Mouse (Mus musculus) gastrocnemius, postnatal 25 days (tissue): ENCODE results near the gene Ttpal. TPM values are rescaled to one million over a fixed set of nuclear protein-coding genes. Genes with fewer than 3 reads are reported as not detected.

Experiments
- DNase-seq: peaks from one replicate; pipeline ENCODE4 v3.0.0; 2022
- long read RNA-seq, 2 experiments: library from polyadenylated mRNA; stranded (forward); transcript quantifications; one replicate each; pipeline ENCODE4 v2.0.0; 2021
- total RNA-seq, 2 experiments: library from RNA; stranded (reverse); gene quantifications; 1 replicate in 1 of 2; 2 replicates in 1 of 2; pipeline ENCODE4 v1.2.3; 2021

Ttpal gene
- 1 to 10 TPM; 4.8 to 5.6 TPM for total RNA-seq
- long read RNA-seq, experiment 1, full-length matches to known transcripts = 2 of 4 reads
- long read RNA-seq, experiment 1, partial matches to known transcripts = 0 of 4 reads
- long read RNA-seq, experiment 1, other reads (novel, unspliced or antisense) = 2 of 4 reads
- long read RNA-seq, experiment 2, partial matches to known transcripts = 0 of 1 reads
- long read RNA-seq, experiment 2, other reads (novel, unspliced or antisense) = 0 of 1 reads

- DNase-seq = peak; percentile 82
These were observed at the start of gene Ttpal for GRCm38 (mm10) chr2:163602101-163602971. Ttpal (plus strand) TSS chr2:163602314.

GRCm38 (mm10) chr2:163552518-163552929 is 49.6 kb upstream of the Ttpal start:
- DNase-seq = no peak

GRCm38 (mm10) chr2:163554425-163554982 is 47.6 kb upstream of the Ttpal start:
- no peak for DNase-seq

DNA sequence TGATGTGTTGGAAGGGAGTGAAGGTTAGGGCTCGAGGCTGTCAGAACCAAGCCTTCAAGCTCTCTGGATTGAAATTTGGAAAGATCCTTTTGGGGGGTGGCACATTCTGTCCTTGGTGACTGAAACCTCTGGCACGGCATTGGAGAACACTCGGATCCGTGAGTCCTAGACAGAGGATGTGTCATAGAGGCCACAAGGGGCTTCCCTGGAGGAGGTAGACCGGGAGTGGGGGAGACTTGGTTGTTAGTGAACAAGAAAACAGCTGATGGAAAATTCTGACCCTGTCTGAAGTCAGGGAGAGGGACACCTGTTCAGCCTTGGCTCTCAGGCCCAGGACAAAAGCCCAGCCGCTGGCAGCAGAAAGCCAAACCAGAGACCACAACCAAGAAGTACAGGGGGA is 47.1 kb upstream of the Ttpal start:
- no peak for DNase-seq

- no peak for DNase-seq
These were observed 46.7 kb upstream of the Ttpal start for GRCm38 (mm10) chr2:163555417-163555816.

GRCm38 (mm10) chr2:163558548-163558947 is 43.6 kb upstream of the Ttpal start:
- DNase-seq = no peak

DNA sequence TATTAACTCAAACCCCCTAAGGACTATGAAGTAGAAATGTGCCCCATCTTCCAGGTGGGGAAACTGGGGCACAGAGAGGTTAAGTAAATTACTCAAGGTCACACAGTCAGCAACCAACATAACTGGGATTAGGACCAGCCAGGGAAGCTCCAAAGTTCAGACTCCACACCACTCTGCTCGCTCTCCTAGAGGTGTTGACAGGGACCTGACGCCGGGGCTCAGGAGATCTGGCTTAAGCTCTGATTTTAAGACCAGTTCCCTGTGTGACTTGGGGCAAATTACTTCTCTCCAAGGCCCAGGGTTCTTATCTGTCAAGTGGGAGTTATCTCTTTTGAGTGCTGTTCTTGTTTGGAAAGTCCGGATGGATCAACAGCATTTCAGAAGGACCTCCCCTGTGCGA is 42.9 kb upstream of the Ttpal start:
- no peak for DNase-seq

DNA sequence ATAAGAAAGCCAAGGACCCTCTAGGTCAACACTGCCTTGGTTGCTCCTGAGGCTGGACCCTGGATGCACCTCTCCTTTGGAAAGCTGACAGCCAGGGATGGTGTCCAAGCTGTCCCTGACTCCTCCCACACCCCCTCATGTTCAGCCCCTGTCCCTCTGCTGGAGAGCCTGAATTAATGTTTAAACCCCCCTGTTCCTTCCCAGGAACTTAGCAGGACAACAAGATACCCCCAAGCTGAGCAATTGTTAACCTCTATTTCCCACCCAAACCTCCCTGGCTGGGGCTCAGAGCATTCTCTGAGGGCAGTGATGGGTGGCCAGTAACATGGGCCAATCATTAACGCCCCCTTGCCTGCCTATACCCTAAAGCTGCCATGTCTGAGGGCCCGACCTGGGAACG is 41.9 kb upstream of the Ttpal start:
- DNase-seq = no peak

- no peak for DNase-seq
These were observed 40.7 kb upstream of the Ttpal start for GRCm38 (mm10) chr2:163561258-163561948.

DNA sequence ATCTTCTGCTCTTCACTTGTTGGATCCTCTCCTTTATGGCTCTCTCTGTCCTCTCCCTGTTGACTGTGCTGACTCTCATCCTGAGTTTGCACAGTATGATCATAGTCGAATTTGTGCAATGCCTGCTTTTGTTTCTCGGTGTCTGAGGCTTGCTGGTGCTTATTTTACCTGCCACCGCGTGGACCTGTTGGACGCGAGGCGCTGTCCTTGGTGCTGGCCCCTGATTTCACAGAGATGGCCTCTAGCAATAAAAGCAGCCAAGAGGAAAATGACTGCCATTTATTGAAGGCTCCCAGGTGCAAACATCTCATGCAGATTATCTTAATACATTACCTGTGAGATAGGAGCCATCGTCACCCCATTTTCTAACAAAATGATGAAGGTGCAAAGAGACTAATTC is 37.5 kb upstream of the Ttpal start:
- no peak for DNase-seq

DNA sequence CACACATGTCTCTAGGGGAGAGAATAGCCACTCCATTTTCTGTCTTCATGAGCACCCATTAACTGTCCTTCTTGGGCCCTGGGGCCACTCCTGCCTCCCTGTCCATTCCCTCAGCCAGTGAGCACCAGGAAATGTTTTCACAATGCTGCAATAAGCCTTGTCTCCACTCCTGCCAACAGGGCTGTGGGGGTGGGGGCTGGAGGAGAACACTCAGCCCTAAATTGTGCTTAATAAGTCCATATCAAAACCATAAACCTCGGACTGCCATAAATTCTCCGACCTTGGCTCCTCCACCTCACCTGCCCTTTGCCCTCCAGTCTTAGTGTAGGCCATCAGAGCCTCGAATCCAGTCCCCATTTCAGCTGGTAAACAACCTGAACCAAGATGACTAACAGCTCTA is 27.8 kb upstream of the Ttpal start:
- DNase-seq = no peak

DNA sequence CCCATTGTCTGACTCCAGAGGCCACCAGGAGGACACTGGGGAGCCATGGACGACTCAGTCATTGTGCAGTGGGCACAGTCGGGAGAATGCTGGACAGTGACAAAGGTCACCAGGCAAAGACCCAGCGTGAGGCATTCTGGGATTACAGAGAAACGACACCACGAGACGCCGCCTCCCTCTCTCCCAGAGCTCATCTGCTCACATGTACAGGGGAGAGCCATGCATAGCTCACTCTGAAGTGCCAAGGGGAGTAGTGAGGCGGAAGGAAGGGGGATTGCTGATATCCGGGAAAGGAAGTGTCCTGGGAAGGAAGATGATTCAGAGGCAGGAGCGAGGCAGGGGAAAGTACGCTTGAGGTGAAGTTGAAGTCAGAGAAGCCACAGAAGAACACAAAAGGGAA is 26.9 kb upstream of the Ttpal start:
- no peak for DNase-seq

GRCm38 (mm10) chr2:163577986-163578385 is 24.1 kb upstream of the Ttpal start:
- no peak for DNase-seq

DNA sequence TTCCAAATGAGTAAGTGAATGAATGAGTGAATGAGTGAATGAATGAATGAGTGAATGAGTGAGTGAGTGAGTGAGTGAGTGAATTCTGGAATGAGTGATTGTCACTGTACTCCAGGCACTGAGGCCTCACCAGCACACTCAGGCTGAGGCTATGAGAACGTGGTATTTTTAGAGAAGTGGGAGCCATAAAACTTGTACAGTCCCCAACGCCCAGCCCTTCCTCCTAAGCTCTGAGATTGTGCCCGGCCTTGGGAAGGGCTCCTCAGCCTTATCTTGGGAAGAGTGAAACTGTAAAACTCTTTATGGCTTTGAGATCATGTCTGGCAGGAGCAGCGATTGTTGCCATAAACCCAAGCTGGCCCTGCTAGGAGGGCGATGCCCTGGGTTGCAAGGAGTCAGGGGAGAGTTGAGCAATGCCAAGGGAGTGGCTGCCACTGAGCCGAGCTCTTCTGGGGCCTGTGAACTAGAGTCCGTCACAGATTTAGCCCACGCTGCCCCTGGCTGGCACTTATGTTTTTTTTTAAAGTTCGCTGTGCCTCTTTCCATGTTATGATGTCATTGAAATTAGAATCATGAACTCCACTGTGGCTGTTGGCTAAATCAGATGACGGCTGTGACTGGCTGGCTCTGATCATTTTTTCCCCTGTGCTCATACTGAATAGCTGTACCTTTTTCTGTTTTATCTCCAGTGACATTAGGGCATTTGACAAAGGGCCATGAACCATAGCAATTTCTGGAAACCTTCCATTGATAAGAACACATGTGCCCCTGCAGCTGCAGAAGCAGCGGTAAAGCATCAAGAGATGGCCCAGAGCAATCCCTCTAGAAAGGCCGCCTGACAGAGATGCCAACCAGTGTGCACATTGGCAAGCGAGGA is 21.8 kb upstream of the Ttpal start:
- no peak for DNase-seq

DNA sequence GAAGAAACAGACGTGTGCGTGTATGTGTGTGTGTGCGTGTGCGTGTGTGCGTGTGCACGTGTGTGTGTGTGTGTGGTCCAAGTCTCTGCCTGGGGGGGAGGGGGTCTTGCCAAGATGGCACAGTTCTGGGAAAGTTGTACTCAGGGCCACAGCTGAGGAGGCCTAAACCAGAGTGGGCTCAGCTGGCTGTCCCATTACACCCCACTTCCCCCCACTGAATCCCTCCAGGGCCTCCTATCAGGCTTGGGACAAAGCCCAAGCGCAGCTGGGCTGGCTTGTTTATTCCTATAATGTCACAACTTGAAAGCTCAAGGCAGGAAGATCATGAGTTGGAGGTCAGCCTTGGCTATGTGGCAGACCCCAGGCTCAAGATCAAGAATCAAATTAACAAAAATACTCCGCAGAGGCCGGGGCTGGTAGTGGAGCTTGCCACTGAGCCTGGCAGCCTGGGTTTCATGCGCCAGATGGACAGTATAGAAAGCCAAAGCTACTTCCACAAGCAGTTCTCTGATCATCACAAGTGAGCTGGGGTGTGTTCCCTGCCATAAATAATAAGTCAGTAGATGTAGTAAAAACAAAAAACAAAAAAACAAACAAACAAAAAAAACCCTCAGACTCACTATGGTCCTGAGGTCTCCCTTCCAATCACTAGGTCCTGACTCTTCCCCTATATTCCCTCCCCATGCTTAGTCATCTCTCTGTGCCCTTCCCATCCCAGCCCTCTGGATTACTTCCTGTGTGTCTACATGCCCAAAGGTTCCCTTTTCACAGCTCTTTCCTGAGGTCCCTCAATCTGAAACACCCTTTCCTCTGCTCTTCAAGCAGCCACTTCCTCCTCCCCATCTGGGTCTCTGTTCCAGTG is 18.7 kb upstream of the Ttpal start:
- no peak for DNase-seq

DNA sequence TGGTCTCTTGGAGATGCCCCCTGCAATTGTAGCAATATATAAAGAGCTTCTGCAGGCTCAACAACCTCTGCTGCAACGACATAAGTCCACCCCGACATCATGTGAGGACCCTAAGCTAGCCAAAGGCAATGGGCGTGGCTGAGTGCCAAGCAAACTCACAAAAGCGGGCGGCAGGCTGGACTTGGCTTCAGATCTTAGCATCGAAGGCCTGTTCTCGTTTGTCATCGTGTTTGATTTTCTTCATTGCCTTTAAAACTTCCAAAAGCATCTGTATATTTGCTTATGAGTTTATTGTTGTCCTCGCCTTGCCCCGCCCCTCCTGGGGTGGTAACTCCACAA is 18.1 kb upstream of the Ttpal start:
- no peak for DNase-seq

DNA sequence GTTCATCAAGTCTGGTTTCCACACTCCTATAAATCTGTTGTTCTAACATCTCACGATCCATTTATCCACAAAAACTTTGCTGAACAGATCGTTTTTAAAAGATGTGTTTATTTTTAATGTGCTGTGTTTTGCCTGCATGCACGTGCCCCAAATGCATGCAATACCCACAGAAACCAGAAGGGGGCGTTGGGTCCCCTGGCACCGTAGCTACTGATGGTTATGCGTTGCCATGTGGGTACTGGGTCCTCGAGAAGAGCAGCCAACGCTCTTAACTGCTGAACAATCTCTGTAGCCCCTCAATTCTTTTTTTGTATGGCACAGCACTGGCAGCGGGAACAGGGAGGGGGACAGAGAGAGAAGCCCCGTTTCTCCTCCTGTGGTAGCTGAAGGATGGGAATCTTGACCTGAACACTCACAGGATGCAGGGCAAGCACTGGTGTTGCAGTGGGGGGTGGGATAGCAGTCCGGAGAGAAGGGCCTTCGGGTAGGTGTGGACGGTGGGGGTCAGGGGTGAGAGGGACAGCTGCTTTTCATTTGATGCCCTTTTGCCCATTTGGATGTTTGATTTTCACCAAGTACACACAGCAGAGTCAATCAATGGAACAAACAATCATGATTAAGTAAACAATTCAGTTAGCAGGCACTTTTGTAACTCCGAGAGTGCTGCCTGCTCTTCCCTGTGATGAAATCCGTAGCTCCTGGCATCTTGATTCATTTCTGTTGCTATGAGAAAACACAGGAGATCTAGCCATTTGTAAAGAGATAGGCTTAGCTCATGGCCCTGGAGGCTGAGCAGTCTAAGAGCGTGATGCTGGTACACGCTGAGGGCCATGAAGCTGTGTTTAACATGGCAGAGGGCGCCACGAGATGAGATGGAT is 15.5 kb upstream of the Ttpal start:
- DNase-seq = no peak

- DNase-seq = no peak
These were observed 14.6 kb upstream of the Ttpal start for GRCm38 (mm10) chr2:163587506-163587905.

DNA sequence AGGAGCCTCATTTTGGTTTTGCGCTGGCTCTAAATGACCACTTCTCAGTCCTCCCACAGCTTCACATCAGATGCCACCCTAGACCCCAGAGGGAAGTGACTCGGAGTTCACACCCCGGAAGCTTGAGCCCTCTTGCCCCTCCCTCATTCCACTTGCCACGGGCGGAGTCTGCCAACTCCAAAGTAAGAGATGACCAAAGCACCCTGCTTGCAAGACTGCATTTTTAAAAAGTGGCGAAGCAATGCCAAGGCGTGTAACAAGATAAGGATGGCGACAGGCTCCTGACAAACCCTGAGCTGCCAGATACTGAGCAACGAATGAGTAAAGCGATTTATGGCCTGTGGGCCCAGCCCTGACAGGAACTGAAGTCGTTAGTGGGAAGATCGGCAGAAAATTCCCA is 11.9 kb upstream of the Ttpal start:
- DNase-seq = no peak

DNA sequence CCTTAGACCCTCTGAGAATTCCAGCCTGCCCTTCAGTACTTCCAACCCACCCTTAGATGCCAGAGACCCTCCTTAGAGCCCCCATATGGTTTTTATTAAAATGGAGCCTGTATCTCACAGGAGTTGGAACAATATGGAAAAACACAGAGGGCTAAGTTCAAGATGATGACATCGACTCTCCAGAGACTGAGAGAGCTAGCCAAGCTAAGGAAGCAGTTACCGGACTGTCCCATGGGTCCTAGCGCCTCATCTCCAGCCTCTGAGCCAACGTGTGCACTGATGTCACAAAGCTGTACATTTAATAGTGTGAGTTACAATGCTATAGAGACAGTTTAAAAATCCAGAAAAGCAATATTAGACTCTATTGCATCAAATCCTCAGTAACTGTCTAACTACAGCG is 11.1 kb upstream of the Ttpal start:
- DNase-seq = no peak
